Comparison of ENCODE assay signal across 16 mouse cellular contexts in genomic region chr12:111682806-111683205, GRCm38 (mm10). TPM values are rescaled to one million over a fixed set of nuclear protein-coding genes. Genes with fewer than 3 reads are reported as not detected.
DNase-seq lines count a peak whose midpoint lies in the region; ATAC-seq and TF ChIP-seq lines count a peak whose summit lies in the region.
"Had no signal": no experiment of that assay in that cellular context is flagged by ENCODE, and none has a peak within 500 bp of the region (broad histone marks: within the 10 kb centered on the region; RNA-seq: fewer than 3 reads in every experiment).

No protein-coding gene starts in this region.

- H3K9ac ChIP-seq in heart, embryonic 14.5 days (ENCODE audit: low read length) = peak overlapping the region; percentile 64
- H3K9ac ChIP-seq in lung, embryonic 15.5 days = no peak overlapping the region
- peak overlapping the region; percentile 3; the same call in 1 of the 2 replicates for H3K9ac ChIP-seq in intestine, embryonic 15.5 days
- peak overlapping the region; percentile 38; the same call in 1 of the 2 replicates for H3K9ac ChIP-seq in stomach, postnatal 0 days (ENCODE audit: low read length)
- H3K9ac ChIP-seq: embryonic facial prominence, embryonic 12.5 days; forebrain, embryonic 13.5 days; hindbrain, embryonic 15.5 days; kidney, embryonic 15.5 days; limb, embryonic 12.5 days; midbrain, embryonic 15.5 days; neural tube, embryonic 12.5 days had no signal

- H3K4me2 ChIP-seq in heart, embryonic 14.5 days (ENCODE audit: low read length) = peak overlapping the region; percentile 31
- H3K4me2 ChIP-seq in lung, embryonic 15.5 days = no peak overlapping the region
- H3K4me2 ChIP-seq in intestine, embryonic 15.5 days (replicated peaks) = no peak overlapping the region
- no peak overlapping the region for H3K4me2 ChIP-seq in stomach, postnatal 0 days (replicated peaks; ENCODE audit: low read depth)
- H3K4me2 ChIP-seq: embryonic facial prominence, embryonic 12.5 days; forebrain, embryonic 13.5 days; hindbrain, embryonic 15.5 days; kidney, embryonic 15.5 days; limb, embryonic 12.5 days; midbrain, embryonic 15.5 days; neural tube, embryonic 12.5 days had no signal

- H3K9me3 ChIP-seq in heart, embryonic 14.5 days (ENCODE audit: control insufficient read depth, low read length) = no peaks in the 10 kb centered on the region
- H3K9me3 ChIP-seq in lung, embryonic 15.5 days = no peaks in the 10 kb centered on the region
- no peaks in the 10 kb centered on the region for H3K9me3 ChIP-seq in intestine, embryonic 15.5 days
- no peaks in the 10 kb centered on the region for H3K9me3 ChIP-seq in stomach, postnatal 0 days (ENCODE audit: control insufficient read depth, low read length)
- H3K9me3 ChIP-seq: embryonic facial prominence, embryonic 12.5 days; forebrain, embryonic 13.5 days; hindbrain, embryonic 15.5 days; kidney, embryonic 15.5 days; limb, embryonic 12.5 days; midbrain, embryonic 15.5 days; neural tube, embryonic 12.5 days had no signal

- no peaks in the 10 kb centered on the region for H3K27me3 ChIP-seq in heart, embryonic 14.5 days (ENCODE audit: control insufficient read depth, insufficient read depth, low read length)
- no peaks in the 10 kb centered on the region for H3K27me3 ChIP-seq in lung, embryonic 15.5 days
- no peaks in the 10 kb centered on the region for H3K27me3 ChIP-seq in intestine, embryonic 15.5 days (replicated peaks)
- no peaks in the 10 kb centered on the region for H3K27me3 ChIP-seq in stomach, postnatal 0 days (ENCODE audit: control insufficient read depth, insufficient read depth, low read length)
- H3K27me3 ChIP-seq: embryonic facial prominence, embryonic 12.5 days; forebrain, embryonic 13.5 days; hindbrain, embryonic 15.5 days; kidney, embryonic 15.5 days; limb, embryonic 12.5 days; midbrain, embryonic 15.5 days; neural tube, embryonic 12.5 days had no signal

- peak; percentile 28 for ATAC-seq in heart, embryonic 14.5 days (ENCODE audit: insufficient number of reproducible peaks, insufficient read depth, low FRiP score, low read depth)
- peak; percentile 43; the same call in 1 of the 2 replicates for ATAC-seq in lung, embryonic 15.5 days (ENCODE audit: borderline replicate concordance, extremely low read depth, low FRiP score, low TSS enrichment)
- peak; percentile 27 for ATAC-seq in intestine, embryonic 15.5 days
- peak; percentile 47 for ATAC-seq in stomach, postnatal 0 days (ENCODE audit: low FRiP score, low TSS enrichment)
- ATAC-seq: forebrain, embryonic 13.5 days; midbrain, embryonic 15.5 days had no signal

- no peak for TF ChIP-seq EP300 in stomach, postnatal 0 days (optimal IDR thresholded peaks at IDR 0.05)

- H3K4me3 ChIP-seq in heart, embryonic 14.5 days (ENCODE audit: control insufficient read depth in 1 of 2, insufficient read depth in 1 of 2, low read depth in 1 of 2, low read length in 2 of 2) = no peak overlapping the region
- H3K4me3 ChIP-seq in lung, embryonic 15.5 days = no peak overlapping the region
- H3K4me3 ChIP-seq in intestine, embryonic 15.5 days (replicated peaks) = no peak overlapping the region
- no peak overlapping the region for H3K4me3 ChIP-seq in stomach, postnatal 0 days (ENCODE audit: low read depth, low read length)
- H3K4me3 ChIP-seq: embryonic facial prominence, embryonic 12.5 days; forebrain, embryonic 13.5 days; hindbrain, embryonic 15.5 days; kidney, embryonic 15.5 days; limb, embryonic 12.5 days; midbrain, embryonic 15.5 days; neural tube, embryonic 12.5 days had no signal

- DNase-seq in heart, postnatal 36 days = no peak
- DNase-seq in lung, adult 18-20 months = no peak
- DNase-seq in stomach, postnatal 0 days (ENCODE audit: low spot score) = no peak
- no peak for DNase-seq in T-cell, adult 2 months (ENCODE audit: low spot score)
- DNase-seq: cerebellum, postnatal 14 days; thymus, postnatal 25 days had no signal

- H3K4me1 ChIP-seq in heart, embryonic 14.5 days (ENCODE audit: control insufficient read depth in 2 of 2, insufficient read depth in 2 of 2, low read length in 2 of 2) = peaks cover 37 to 55% of the 10 kb centered on the region in 2 experiments
- H3K4me1 ChIP-seq in lung, embryonic 15.5 days = peaks cover 35% of the 10 kb centered on the region
- peaks cover 44% of the 10 kb centered on the region for H3K4me1 ChIP-seq in intestine, embryonic 15.5 days (replicated peaks)
- peaks cover 12% of the 10 kb centered on the region; the same call in 1 of the 2 replicates for H3K4me1 ChIP-seq in stomach, postnatal 0 days (replicated peaks; ENCODE audit: control insufficient read depth, insufficient read depth)

- peaks cover 17% of the 10 kb centered on the region for H3K36me3 ChIP-seq in heart, embryonic 14.5 days (ENCODE audit: control insufficient read depth, insufficient read depth, low read length)
- H3K36me3 ChIP-seq in lung, embryonic 15.5 days = peaks cover 6% of the 10 kb centered on the region; the same call in 1 of the 2 replicates
- no peaks in the 10 kb centered on the region; the same call in 1 of the 2 replicates for H3K36me3 ChIP-seq in intestine, embryonic 15.5 days
- peaks cover 3% of the 10 kb centered on the region; the same call in 1 of the 2 replicates for H3K36me3 ChIP-seq in stomach, postnatal 0 days (ENCODE audit: control insufficient read depth, insufficient read depth, low read length)
- H3K36me3 ChIP-seq: midbrain, embryonic 15.5 days had no signal

- peak overlapping the region; percentile 84 to 94 for H3K27ac ChIP-seq in heart, embryonic 14.5 days (replicated peaks in 1 of 2; ENCODE audit: control insufficient read depth in 1 of 2, insufficient read depth in 1 of 2, low read depth in 2 of 2, low read length in 2 of 2)
- H3K27ac ChIP-seq in lung, embryonic 15.5 days = peak overlapping the region; percentile 80
- peak overlapping the region; percentile 71 for H3K27ac ChIP-seq in intestine, embryonic 15.5 days
- H3K27ac ChIP-seq in stomach, postnatal 0 days (replicated peaks) = peak overlapping the region; percentile 97
- H3K27ac ChIP-seq: embryonic facial prominence, embryonic 12.5 days; forebrain, embryonic 13.5 days; hindbrain, embryonic 15.5 days; kidney, embryonic 15.5 days; limb, embryonic 12.5 days; midbrain, embryonic 15.5 days; neural tube, embryonic 12.5 days had no signal

- intact Hi-C loops in heart, postnatal 36 days (cut with DNase I) = no loop called here

- no peak for TF ChIP-seq CTCF in stomach, postnatal 0 days (IDR thresholded peaks at IDR 0.05; ENCODE audit: low read depth)

- 26% methylated on average over 5 of the region's 5 CpGs for WGBS in heart, embryonic 14.5 days
- 47% methylated on average over 5 of the region's 5 CpGs for WGBS in lung, embryonic 15.5 days
- 40% methylated on average over 5 of the region's 5 CpGs for WGBS in intestine, embryonic 15.5 days
- WGBS in stomach, postnatal 0 days = 46% methylated on average over 5 of the region's 5 CpGs

RNA-seq across cellular contexts. Expression of gene Trmt61a, which starts 4.9 kb away (rescaled TPM):
- polyA plus RNA-seq in heart, embryonic 14.5 days (2014; fragmentation: Nextera tagmentation; extraction: Ambion mirVana) = 3.1 and 5.5 TPM in 2 replicates
- total RNA-seq in heart, postnatal 36 days (2021) = 1 to 10 TPM; 3.8 to 6.6 TPM
- polyA plus RNA-seq in lung, embryonic 15.5 days (2015; fragmentation: Nextera tagmentation; extraction: Ambion mirVana) = 11.1 and 13.7 TPM in 2 replicates
- polyA plus RNA-seq in intestine, embryonic 15.5 days (2015; fragmentation: Nextera tagmentation; extraction: Ambion mirVana) = 12.6 and 16.4 TPM in 2 replicates
- polyA plus RNA-seq in stomach, postnatal 0 days (2015; fragmentation: Nextera tagmentation; extraction: Ambion mirVana) = 7.4 and 8.5 TPM in 2 replicates

RNA-seq across cellular contexts. Expression of gene Ckb, which starts 10.7 kb away (rescaled TPM):
- polyA plus RNA-seq in heart, embryonic 14.5 days (2014; fragmentation: Nextera tagmentation; extraction: Ambion mirVana) = 262 and 266 TPM in 2 replicates
- 10 to 100 TPM; 71.6 to 84.7 TPM for total RNA-seq in heart, postnatal 36 days (2021)
- polyA plus RNA-seq in lung, embryonic 15.5 days (2015; fragmentation: Nextera tagmentation; extraction: Ambion mirVana) = 252 and 268 TPM in 2 replicates
- polyA plus RNA-seq in intestine, embryonic 15.5 days (2015; fragmentation: Nextera tagmentation; extraction: Ambion mirVana) = 765 and 774 TPM in 2 replicates
- polyA plus RNA-seq in stomach, postnatal 0 days (2015; fragmentation: Nextera tagmentation; extraction: Ambion mirVana) = 532 and 573 TPM in 2 replicates

RNA-seq across cellular contexts. Expression of gene Bag5, which starts 30.3 kb away (rescaled TPM):
- polyA plus RNA-seq in heart, embryonic 14.5 days (2014; fragmentation: Nextera tagmentation; extraction: Ambion mirVana) = 42.1 and 42.6 TPM in 2 replicates
- total RNA-seq in heart, postnatal 36 days (2021) = 10 to 100 TPM; 19.5 to 20.4 TPM
- polyA plus RNA-seq in lung, embryonic 15.5 days (2015; fragmentation: Nextera tagmentation; extraction: Ambion mirVana) = 49.4 and 52.2 TPM in 2 replicates
- 46.7 and 48.7 TPM in 2 replicates for polyA plus RNA-seq in intestine, embryonic 15.5 days (2015; fragmentation: Nextera tagmentation; extraction: Ambion mirVana)
- 34.9 and 36.9 TPM in 2 replicates for polyA plus RNA-seq in stomach, postnatal 0 days (2015; fragmentation: Nextera tagmentation; extraction: Ambion mirVana)

RNA-seq across cellular contexts. Expression of gene Apopt1, which starts 30.3 kb away (rescaled TPM):
- 49.7 and 51.0 TPM in 2 replicates for polyA plus RNA-seq in heart, embryonic 14.5 days (2014; fragmentation: Nextera tagmentation; extraction: Ambion mirVana)
- total RNA-seq in heart, postnatal 36 days (2021) = 10 to 100 TPM; 38.4 to 40.6 TPM
- polyA plus RNA-seq in lung, embryonic 15.5 days (2015; fragmentation: Nextera tagmentation; extraction: Ambion mirVana) = 43.7 and 47.9 TPM in 2 replicates
- polyA plus RNA-seq in intestine, embryonic 15.5 days (2015; fragmentation: Nextera tagmentation; extraction: Ambion mirVana) = 50.1 and 51.8 TPM in 2 replicates
- 41.8 and 42.8 TPM in 2 replicates for polyA plus RNA-seq in stomach, postnatal 0 days (2015; fragmentation: Nextera tagmentation; extraction: Ambion mirVana)
